In genomic region chr2:28596998-28597397, GRCm38 (mm10) we compare ENCODE assay signal across 14 mouse cellular contexts. TPM values are rescaled to one million over a fixed set of nuclear protein-coding genes. Genes with fewer than 3 reads are reported as not detected.
DNase-seq lines count a peak whose midpoint lies in the region; ATAC-seq lines count a peak whose summit lies in the region.
"Had no signal": no experiment of that assay in that cellular context is flagged by ENCODE, and none has a peak within 500 bp of the region (broad histone marks: within the 10 kb centered on the region; RNA-seq: fewer than 3 reads in every experiment).

No protein-coding gene starts in this region.

- H3K4me2 ChIP-seq in heart, embryonic 13.5 days: peak overlapping the region; percentile 12; the same call in 1 of the 2 replicates
- H3K4me2 ChIP-seq in forebrain, embryonic 11.5 days (ENCODE audit: low read depth, low read length, severe bottlenecking): no peak overlapping the region
- H3K4me2 ChIP-seq: hindbrain, embryonic 14.5 days; limb, embryonic 13.5 days; neural tube, embryonic 13.5 days had no signal

- peaks cover 7% of the 10 kb centered on the region; the same call in 1 of the 2 replicates for H3K27me3 ChIP-seq in heart, embryonic 13.5 days (replicated peaks)
- no peaks in the 10 kb centered on the region for H3K27me3 ChIP-seq in forebrain, embryonic 11.5 days (ENCODE audit: control insufficient read depth, insufficient read depth, low read length)

- WGBS in heart, embryonic 13.5 days: 83% methylated on average over 7 of the region's 7 CpGs
- 87% methylated on average over 7 of the region's 7 CpGs for WGBS in forebrain, embryonic 11.5 days

- intact Hi-C loops in heart, postnatal 14 days (cut with DNase I): no loop called here

- no peak overlapping the region for H3K9ac ChIP-seq in heart, embryonic 13.5 days
- H3K9ac ChIP-seq in forebrain, embryonic 11.5 days (ENCODE audit: low read length): no peak overlapping the region
- H3K9ac ChIP-seq: hindbrain, embryonic 14.5 days; limb, embryonic 13.5 days; neural tube, embryonic 13.5 days had no signal

- H3K27ac ChIP-seq in heart, embryonic 13.5 days (replicated peaks): peak overlapping the region; percentile 63
- no peak overlapping the region for H3K27ac ChIP-seq in forebrain, embryonic 11.5 days (ENCODE audit: low read depth, low read length)
- H3K27ac ChIP-seq: hindbrain, embryonic 14.5 days; limb, embryonic 13.5 days; neural tube, embryonic 13.5 days had no signal

- H3K9me3 ChIP-seq in heart, embryonic 13.5 days: peaks cover 3% of the 10 kb centered on the region; the same call in 1 of the 2 replicates
- no peaks in the 10 kb centered on the region for H3K9me3 ChIP-seq in forebrain, embryonic 11.5 days (ENCODE audit: control insufficient read depth, low read length)
- H3K9me3 ChIP-seq: neural tube, embryonic 13.5 days had no signal

- H3K4me1 ChIP-seq in heart, embryonic 13.5 days: peaks cover 39% of the 10 kb centered on the region
- no peaks in the 10 kb centered on the region for H3K4me1 ChIP-seq in forebrain, embryonic 11.5 days (replicated peaks; ENCODE audit: control insufficient read depth, insufficient read depth, low read length)

- no peak for DNase-seq in heart, postnatal 14 days
- DNase-seq in thymus, postnatal 4 days: peak; percentile 48
- DNase-seq in thymus, adult 18-20 months: no peak
- DNase-seq in liver: peak; percentile 85
- no peak for DNase-seq in yolk sac, embryonic 10.5 days (ENCODE audit: low spot score)
- DNase-seq in forebrain, embryonic 11.5 days (ENCODE audit: low spot score): no peak
- no peak for DNase-seq in right cerebral cortex, adult 2 months (ENCODE audit: low spot score in 2 of 2)
- DNase-seq: cerebellum, postnatal 14 days; gastrocnemius, postnatal 14 days; kidney, postnatal 4 days had no signal

- H3K4me3 ChIP-seq in heart, embryonic 13.5 days: no peak overlapping the region
- no peak overlapping the region for H3K4me3 ChIP-seq in forebrain, embryonic 11.5 days (ENCODE audit: low read depth, low read length)
- H3K4me3 ChIP-seq: limb, embryonic 13.5 days; neural tube, embryonic 13.5 days had no signal

- H3K36me3 ChIP-seq in heart, embryonic 13.5 days: no peaks in the 10 kb centered on the region
- no peaks in the 10 kb centered on the region for H3K36me3 ChIP-seq in forebrain, embryonic 11.5 days (ENCODE audit: control insufficient read depth, insufficient read depth, low read length)
- H3K36me3 ChIP-seq: limb, embryonic 13.5 days; neural tube, embryonic 13.5 days had no signal

- no peak for ATAC-seq in heart, embryonic 13.5 days (ENCODE audit: extremely low read depth, insufficient number of reproducible peaks, low FRiP score, low TSS enrichment)
- ATAC-seq in forebrain, embryonic 11.5 days (replicated peaks; ENCODE audit: low FRiP score): no peak

RNA-seq across cellular contexts. Expression of gene Gtf3c5, which starts 13.4 kb away (rescaled TPM):
- polyA plus RNA-seq in heart, embryonic 13.5 days (2015; fragmentation: Nextera tagmentation; extraction: Ambion mirVana): 29.8 and 30.9 TPM in 2 replicates
- total RNA-seq in heart, postnatal 14 days (2021): 10 to 100 TPM in 1 of 2 experiments, 1 to 10 TPM in 1; 9.8 to 10.9 TPM
- 41.6 and 42.3 TPM in 2 replicates for polyA plus RNA-seq in forebrain, embryonic 11.5 days (2014; fragmentation: Nextera tagmentation; extraction: Ambion mirVana)

RNA-seq across cellular contexts. Expression of gene Gfi1b, which starts 24.8 kb away (rescaled TPM):
- polyA plus RNA-seq in heart, embryonic 13.5 days (2015; fragmentation: Nextera tagmentation; extraction: Ambion mirVana): 2.8 and 4.7 TPM in 2 replicates
- not detected for total RNA-seq in heart, postnatal 14 days (2021)
- polyA plus RNA-seq in forebrain, embryonic 11.5 days (2014; fragmentation: Nextera tagmentation; extraction: Ambion mirVana): 3.4 and 3.5 TPM in 2 replicates
- total RNA-seq: gastrocnemius, postnatal 14 days had no signal
- polyA plus RNA-seq: hindbrain, embryonic 14.5 days had no signal

RNA-seq across cellular contexts. Expression of gene Cel, which starts 33.8 kb away (rescaled TPM):
- 0.31 TPM in 1 of 2 replicates, not detected in the other for polyA plus RNA-seq in heart, embryonic 13.5 days (2015; fragmentation: Nextera tagmentation; extraction: Ambion mirVana)
- not detected for total RNA-seq in heart, postnatal 14 days (2021)
- not detected in 2 replicates for polyA plus RNA-seq in forebrain, embryonic 11.5 days (2014; fragmentation: Nextera tagmentation; extraction: Ambion mirVana)
- total RNA-seq: gastrocnemius, postnatal 14 days had no signal
- polyA plus RNA-seq: hindbrain, embryonic 14.5 days; neural tube, embryonic 13.5 days had no signal

RNA-seq across cellular contexts. Expression of gene Tsc1, which starts 44.0 kb away (rescaled TPM):
- 16.2 and 16.4 TPM in 2 replicates for polyA plus RNA-seq in heart, embryonic 13.5 days (2015; fragmentation: Nextera tagmentation; extraction: Ambion mirVana)
- total RNA-seq in heart, postnatal 14 days (2021): 10 to 100 TPM; 19.4 to 20.4 TPM
- polyA plus RNA-seq in forebrain, embryonic 11.5 days (2014; fragmentation: Nextera tagmentation; extraction: Ambion mirVana): 27.4 and 32.4 TPM in 2 replicates

Comparison
In these comparisons a context has a peak if more than half of its experiments do, and no peak if none do; other contexts are left out.
1. DNase-seq: peak in thymus, postnatal 4 days (single experiment) and liver (single experiment); none in heart, postnatal 14 days (0 of 2), thymus, adult 18-20 months (0 of 2), yolk sac, embryonic 10.5 days (single experiment), forebrain, embryonic 11.5 days (single experiment) and right cerebral cortex, adult 2 months (0 of 2).